Mouse (Mus musculus) limb, embryonic 10.5 days (tissue): ENCODE results near the gene Isoc2b. TPM values are rescaled to one million over a fixed set of nuclear protein-coding genes. Genes with fewer than 3 reads are reported as not detected.
"Not testable (repeated sequence)": the region's sequence is repeated elsewhere in the genome, so short reads cannot be mapped to it uniquely, and the experiment has no call there.

ENCODE experiments used
- DNase-seq: peaks from one replicate; pipeline ENCODE4 v3.0.0-alpha.2; 2017; ENCODE audit warnings: low spot score
- H3K27ac ChIP-seq: fragments of 300-500 bp; sonication (generic); 2 replicates; pipeline ENCODE4 v1.5.1; 2016; ENCODE audit warnings: mild to moderate bottlenecking
- H3K27me3 ChIP-seq: fragments of 300-500 bp; sonication (generic); 2 replicates; pipeline ENCODE4 v1.6.1; 2016; ENCODE audit warnings: low read depth, mild to moderate bottlenecking; ENCODE audit not compliant: poor library complexity, severe bottlenecking
- H3K36me3 ChIP-seq: fragments of 300-500 bp; sonication (generic); 2 replicates; pipeline ENCODE4 v1.6.1; 2016; ENCODE audit warnings: mild to moderate bottlenecking, moderate library complexity
- H3K4me1 ChIP-seq: fragments of 300-500 bp; sonication (generic); 2 replicates; pipeline ENCODE4 v1.6.1; 2016
- H3K4me3 ChIP-seq: fragments of 300-500 bp; sonication (generic); 2 replicates; pipeline ENCODE4 v1.5.1; 2016; ENCODE audit warnings: mild to moderate bottlenecking, moderate library complexity
- H3K9me3 ChIP-seq: fragments of 300-500 bp; sonication (generic); replicated peaks from 2 replicates; pipeline ENCODE4 v1.6.1; 2016; ENCODE audit warnings: mild to moderate bottlenecking
- WGBS: fragments of 180-500 bp; shearing (Covaris S2); methylation state at CpG from one replicate; pipeline ENCODE4 v1.1.7; 2016; 5-methylcytosine and 5-hydroxymethylcytosine counted together
- polyA plus RNA-seq: library from polyadenylated mRNA; unstranded; fragments of >200 nt; fragmentation: Nextera tagmentation; extraction: Ambion mirVana; gene quantifications from 2 replicates; pipeline ENCODE4 v1.2.1, GENCODE M21; 2016

Gene Isoc2b
- polyA plus RNA-seq, 1 experiment from 2014 or later, result 2.6 TPM

DNA sequence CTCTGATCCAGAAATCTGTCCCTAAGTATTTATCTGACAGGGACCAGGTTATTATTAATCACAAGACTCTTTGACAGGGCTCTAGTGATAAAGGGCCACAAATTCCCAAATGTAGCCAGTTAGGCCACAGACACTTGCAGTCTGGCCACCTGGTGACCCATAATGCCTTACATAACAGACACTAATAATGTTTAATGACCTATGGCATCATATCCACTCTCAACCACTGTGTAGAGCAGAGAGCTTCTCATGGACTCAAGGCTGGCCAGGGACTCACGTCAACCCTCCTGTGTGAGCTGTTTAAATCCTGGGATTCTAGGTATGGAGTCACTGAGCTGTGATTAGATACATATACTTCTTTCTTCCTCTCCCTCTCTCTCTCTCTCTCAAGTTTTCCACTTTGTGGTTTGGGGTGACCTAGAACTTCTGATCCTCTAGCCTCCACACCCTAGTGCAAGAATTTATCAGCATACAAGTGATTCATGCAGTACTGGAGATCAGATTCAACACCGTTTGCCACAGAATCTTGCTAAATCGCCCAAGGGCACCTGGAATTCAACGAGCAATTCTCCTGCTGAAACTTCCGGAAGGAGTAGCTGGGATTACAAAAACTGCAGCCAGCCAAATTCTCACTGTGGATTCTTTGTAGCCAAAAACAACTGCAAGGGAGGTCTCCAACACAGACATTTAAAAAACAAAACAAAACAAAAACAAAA is 5.8 kb downstream of the Isoc2b start:
- no peak overlapping the region for H3K4me3 ChIP-seq
- DNase-seq, result no peak
- no peaks in the 10 kb centered on the region for H3K36me3 ChIP-seq
- H3K27me3 ChIP-seq, result no peaks in the 10 kb centered on the region
- H3K9me3 ChIP-seq, result no peaks in the 10 kb centered on the region
- peaks cover 15% of the 10 kb centered on the region for H3K4me1 ChIP-seq
- WGBS, result 87% methylated on average over 5 of the region's 5 CpGs
- no peak overlapping the region for H3K27ac ChIP-seq

DNA sequence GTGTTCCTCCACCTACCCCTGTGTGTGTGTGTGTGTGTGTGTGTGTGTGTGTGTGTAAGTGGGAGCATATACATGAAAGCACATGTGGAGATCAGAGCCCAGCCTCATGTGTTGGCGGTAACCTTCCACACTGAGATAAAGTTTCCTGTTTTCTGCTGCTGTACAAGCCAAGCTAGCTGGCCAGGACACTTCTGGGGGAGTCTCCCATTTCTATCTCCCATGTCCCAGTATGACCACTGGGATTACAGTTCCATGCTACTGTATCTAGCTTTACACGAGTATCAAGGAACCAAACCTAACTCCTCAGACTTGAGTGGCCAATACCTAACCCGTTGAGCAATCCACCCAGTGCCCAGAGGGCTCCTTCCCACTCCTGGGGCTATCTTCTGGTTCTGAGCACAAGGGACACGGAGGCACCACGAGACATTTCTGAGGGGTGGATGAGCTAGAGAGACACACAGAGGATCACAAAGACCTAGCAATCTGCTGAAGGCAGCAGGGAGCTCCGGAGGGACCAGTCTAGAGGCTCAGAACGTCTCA is 6.4 kb downstream of the Isoc2b start:
- WGBS, result 78% methylated on average over 7 of the region's 7 CpGs
- H3K4me3 ChIP-seq, result no peak overlapping the region
- no peaks in the 10 kb centered on the region for H3K36me3 ChIP-seq
- DNase-seq, result no peak
- no peaks in the 10 kb centered on the region for H3K27me3 ChIP-seq
- peaks cover 15% of the 10 kb centered on the region for H3K4me1 ChIP-seq
- H3K9me3 ChIP-seq, result no peaks in the 10 kb centered on the region
- no peak overlapping the region for H3K27ac ChIP-seq

- WGBS, result 88% methylated on average over 1 of the region's 1 CpGs
- H3K36me3 ChIP-seq, result no peaks in the 10 kb centered on the region
- no peak overlapping the region for H3K4me3 ChIP-seq
- H3K4me1 ChIP-seq, result peaks cover 15% of the 10 kb centered on the region
- no peaks in the 10 kb centered on the region for H3K27me3 ChIP-seq
- H3K27ac ChIP-seq, result no peak overlapping the region
- DNase-seq, result no peak
- H3K9me3 ChIP-seq, result no peaks in the 10 kb centered on the region
Observed at GRCm38 (mm10) chr7:4863041-4863440, 7.0 kb downstream of the Isoc2b start.

GRCm38 (mm10) chr7:4860926-4861325 is 9.1 kb downstream of the Isoc2b start:
- not testable (repeated sequence) for H3K36me3 ChIP-seq, H3K27me3 ChIP-seq, DNase-seq, H3K9me3 ChIP-seq, H3K4me1 ChIP-seq, H3K27ac ChIP-seq, H3K4me3 ChIP-seq
- 83% methylated on average over 3 of the region's 3 CpGs for WGBS

DNA sequence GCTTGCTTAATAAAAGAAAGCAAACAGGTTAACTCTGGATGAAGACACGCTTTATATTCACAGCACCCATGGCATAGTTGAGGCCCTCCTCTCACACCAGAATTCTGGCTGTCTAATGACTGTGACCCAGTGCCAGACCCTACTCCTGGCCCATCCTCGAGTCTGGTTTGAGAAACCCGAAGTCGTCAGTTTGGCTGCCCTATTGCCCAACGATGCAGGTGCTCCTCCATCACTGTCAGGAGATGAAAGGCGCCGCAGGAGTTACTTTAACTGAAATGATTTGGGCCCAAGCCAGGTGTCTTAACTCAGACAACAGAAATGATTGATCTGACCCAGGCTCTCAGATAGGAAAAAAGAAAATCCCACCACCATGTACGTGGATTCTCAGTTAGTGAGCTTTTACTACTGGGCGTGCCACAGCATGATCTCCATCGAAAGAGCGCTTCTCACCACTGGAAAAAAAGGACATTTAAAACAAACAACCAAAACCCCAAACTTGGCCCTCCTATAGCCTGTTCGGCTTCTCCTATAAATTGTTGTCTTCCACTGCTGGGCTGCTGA is 10.6 kb downstream of the Isoc2b start:
- Histone ChIP-seq H3K4me1 (peaks cover 4% of the 10 kb centered on the region; the same call in 1 of the 2 replicates), H3K36me3 (no peaks in the 10 kb centered on the region)

DNA sequence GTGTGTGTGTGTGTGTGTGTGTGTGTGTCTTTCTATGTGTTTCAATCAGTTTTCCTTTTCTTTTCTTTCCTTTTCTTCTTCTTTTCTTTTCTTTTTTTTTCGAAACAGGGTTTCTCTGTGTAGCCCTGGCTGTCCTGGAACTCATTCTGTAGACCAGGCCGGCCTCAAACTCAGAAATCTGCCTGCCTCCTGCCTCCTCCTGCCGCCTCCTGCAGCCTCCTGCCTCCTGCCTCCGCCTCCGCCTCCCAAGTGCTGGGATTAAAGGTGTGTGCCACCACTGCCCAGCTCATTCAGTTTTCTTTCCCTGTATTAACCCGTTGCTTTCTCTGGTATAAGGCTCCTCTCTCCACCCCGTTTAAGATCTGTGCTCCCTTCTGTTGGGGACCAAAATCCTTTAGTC is 12.7 kb downstream of the Isoc2b start:
- no peaks in the 10 kb centered on the region for H3K27me3 ChIP-seq
- H3K4me3 ChIP-seq, result no peak overlapping the region
- 66% methylated on average over 7 of the region's 7 CpGs for WGBS
- H3K36me3 ChIP-seq, result no peaks in the 10 kb centered on the region
- H3K4me1 ChIP-seq, result peaks cover 4% of the 10 kb centered on the region; the same call in 1 of the 2 replicates
- no peak overlapping the region for H3K27ac ChIP-seq
- H3K9me3 ChIP-seq, result no peaks in the 10 kb centered on the region
- no peak for DNase-seq

More for the DNA sequence above, 10.6 kb downstream of the Isoc2b start:
- Histone ChIP-seq H3K27me3 (no peaks in the 10 kb centered on the region), H3K27ac (no peak overlapping the region), H3K4me3 (no peak overlapping the region), H3K9me3 (no peaks in the 10 kb centered on the region)
- 67% methylated on average over 12 of the region's 12 CpGs for WGBS
- DNase-seq, result no peak

DNA sequence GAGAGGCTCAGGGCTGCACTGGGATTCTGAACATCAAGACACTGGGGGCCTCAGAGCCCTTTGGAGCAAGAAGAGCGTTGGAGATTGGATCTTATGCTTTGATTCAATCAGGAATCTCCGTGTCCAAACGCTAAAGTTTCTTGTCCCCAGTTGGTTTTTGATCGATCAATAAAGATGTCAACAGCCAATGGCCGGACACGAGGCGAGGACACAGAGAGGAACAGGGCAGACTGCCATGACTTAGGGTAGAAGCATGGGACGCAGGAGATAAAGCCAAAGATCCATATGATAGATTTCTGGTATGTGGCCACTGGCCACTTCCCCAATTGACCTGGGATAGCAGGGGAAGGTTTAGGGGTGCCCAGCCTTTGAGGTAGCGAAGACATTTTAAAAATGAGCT is 13.6 kb downstream of the Isoc2b start:
- H3K27ac ChIP-seq, result no peak overlapping the region
- H3K9me3 ChIP-seq, result no peaks in the 10 kb centered on the region
- H3K27me3 ChIP-seq, result no peaks in the 10 kb centered on the region; the same call in 1 of the 2 replicates
- H3K4me1 ChIP-seq, result peaks cover 4% of the 10 kb centered on the region; the same call in 1 of the 2 replicates
- no peak overlapping the region for H3K4me3 ChIP-seq
- no peak for DNase-seq
- WGBS, result 89% methylated on average over 9 of the region's 9 CpGs
- H3K36me3 ChIP-seq, result no peaks in the 10 kb centered on the region

DNA sequence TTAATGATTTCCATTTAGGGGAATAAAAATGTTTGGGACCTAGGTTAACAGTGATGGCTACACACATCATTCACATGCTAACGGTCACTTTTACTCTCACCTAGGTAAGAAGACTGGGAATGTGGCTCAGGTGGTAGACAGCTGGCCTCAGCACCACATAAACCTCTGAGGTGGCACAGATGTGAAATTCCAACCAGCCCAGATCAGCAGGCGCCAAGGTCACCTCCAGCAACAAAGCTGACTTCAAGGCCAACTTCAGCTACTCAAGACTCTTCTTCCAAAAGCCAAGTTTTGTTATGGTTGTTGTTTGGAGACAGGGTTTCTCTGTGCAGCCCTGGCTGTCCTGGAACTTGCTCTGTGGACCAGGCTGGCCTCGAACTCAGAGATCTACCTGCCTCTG is 16.4 kb downstream of the Isoc2b start:
- H3K36me3 ChIP-seq, result no peaks in the 10 kb centered on the region
- no peak overlapping the region for H3K27ac ChIP-seq
- 79% methylated on average over 3 of the region's 3 CpGs for WGBS
- peaks cover 4% of the 10 kb centered on the region; the same call in 1 of the 2 replicates for H3K4me1 ChIP-seq
- no peaks in the 10 kb centered on the region for H3K9me3 ChIP-seq
- no peak overlapping the region for H3K4me3 ChIP-seq
- peaks cover 14% of the 10 kb centered on the region; the same call in 1 of the 2 replicates for H3K27me3 ChIP-seq
- DNase-seq, result no peak

DNA sequence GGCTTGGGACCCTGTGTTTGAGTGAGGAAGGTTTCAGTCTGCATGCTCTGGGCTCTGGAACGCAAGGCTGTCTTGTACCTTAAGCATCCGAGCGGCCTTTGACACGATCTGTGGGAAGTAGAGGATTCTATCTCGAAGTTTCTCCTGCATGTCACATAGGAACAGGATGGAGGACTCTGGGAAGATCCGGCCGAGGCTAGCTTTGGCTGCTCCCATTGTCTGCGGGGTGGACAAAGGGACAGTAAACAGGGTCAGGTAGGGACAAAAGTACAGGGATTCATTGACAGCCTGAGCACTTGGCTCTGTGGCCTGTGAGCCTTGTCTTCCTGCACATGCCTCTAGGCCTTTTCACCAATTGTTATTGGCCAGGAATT is 18.8 kb downstream of the Isoc2b start:
- H3K4me1 ChIP-seq, result no peaks in the 10 kb centered on the region
- no peaks in the 10 kb centered on the region for H3K9me3 ChIP-seq
- DNase-seq, result no peak
- 80% methylated on average over 8 of the region's 8 CpGs for WGBS
- no peak overlapping the region for H3K4me3 ChIP-seq
- no peak overlapping the region for H3K27ac ChIP-seq
- no peaks in the 10 kb centered on the region for H3K36me3 ChIP-seq
- H3K27me3 ChIP-seq, result peaks cover 21% of the 10 kb centered on the region; the same call in 1 of the 2 replicates

DNA sequence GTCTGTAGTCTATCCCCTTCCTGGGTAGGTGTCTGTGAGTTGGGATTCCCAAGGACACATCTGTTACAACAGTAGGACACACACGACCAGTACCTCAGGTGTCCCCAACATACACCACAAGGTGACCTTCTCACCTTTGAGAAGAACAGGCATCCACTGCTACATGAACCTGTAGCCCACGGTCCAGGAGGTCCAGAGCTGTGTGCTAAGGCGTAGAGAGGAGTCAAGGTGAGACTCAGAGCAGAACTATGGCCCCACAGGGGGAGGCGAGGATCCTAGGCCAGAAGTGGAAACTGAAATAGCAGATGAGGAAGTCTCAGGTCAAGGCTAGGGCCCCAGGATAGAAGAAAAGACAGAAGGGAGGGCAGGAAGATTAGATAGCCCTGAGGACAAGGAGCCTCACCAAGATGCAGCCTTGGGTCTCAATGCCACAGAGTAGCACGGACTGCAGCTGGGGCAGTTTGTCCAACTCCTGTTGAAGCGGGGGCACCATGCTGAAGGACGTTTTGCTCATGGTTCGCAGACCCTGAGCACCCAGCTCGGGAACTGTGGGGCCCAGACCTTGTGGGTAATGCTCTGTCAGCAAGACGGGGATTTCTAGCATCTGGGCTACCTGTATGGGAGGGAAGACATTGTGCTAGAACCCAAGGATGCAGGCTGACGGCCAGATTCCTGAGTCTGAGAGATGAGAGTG is 19.3 kb downstream of the Isoc2b start:
- H3K4me1 ChIP-seq, result no peaks in the 10 kb centered on the region
- H3K36me3 ChIP-seq, result no peaks in the 10 kb centered on the region
- H3K27ac ChIP-seq, result no peak overlapping the region
- no peak overlapping the region for H3K4me3 ChIP-seq
- no peak for DNase-seq
- WGBS, result 81% methylated on average over 11 of the region's 11 CpGs
- H3K27me3 ChIP-seq, result peaks cover 26% of the 10 kb centered on the region; the same call in 1 of the 2 replicates
- H3K9me3 ChIP-seq, result no peaks in the 10 kb centered on the region

DNA sequence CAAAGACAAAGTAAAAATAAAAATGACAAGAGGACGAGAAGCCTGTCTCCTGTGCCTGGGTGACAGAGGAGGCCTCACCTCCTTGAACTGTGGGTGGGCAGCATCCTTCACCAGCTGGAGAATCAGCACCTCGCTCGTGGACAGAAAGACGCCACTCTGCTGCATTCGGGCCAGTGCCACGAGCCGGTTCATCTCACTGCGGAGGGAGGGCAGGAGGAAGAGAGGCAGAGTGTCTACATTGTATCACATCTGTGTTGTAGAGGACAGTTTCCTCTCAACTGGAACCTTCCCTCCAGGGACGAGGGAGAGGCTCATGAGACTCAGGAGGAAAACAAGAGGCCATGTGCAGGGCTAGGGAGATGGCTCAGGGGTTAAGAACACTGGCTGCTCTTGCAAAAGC is 20.7 kb downstream of the Isoc2b start:
- WGBS, result 62% methylated on average over 9 of the region's 9 CpGs
- Histone ChIP-seq H3K36me3 (no peaks in the 10 kb centered on the region), H3K27ac (no peak overlapping the region), H3K4me3 (no peak overlapping the region), H3K9me3 (no peaks in the 10 kb centered on the region), H3K27me3 (peaks cover 40% of the 10 kb centered on the region), H3K4me1 (peaks cover 4% of the 10 kb centered on the region)
- no peak for DNase-seq

DNA sequence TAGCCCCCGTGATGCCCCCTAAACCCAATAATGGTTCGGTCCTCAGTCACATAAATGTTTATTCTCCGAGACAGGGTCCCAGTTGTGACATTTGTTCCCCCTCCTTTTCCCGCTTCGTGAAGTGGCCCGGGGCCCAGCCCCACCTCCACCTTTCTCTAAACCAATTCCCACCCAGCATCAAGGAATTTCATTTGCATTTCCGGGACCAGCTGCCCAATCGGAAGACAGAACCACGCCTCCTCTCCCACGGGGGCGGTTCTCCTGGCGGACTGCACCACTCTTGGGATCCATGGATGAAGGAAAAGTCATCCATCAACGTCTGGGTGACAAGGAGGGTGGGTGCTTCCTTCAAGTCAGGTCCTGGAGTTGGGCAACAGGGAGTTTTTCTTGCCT is 25.1 kb downstream of the Isoc2b start:
- Histone ChIP-seq H3K36me3 (no peaks in the 10 kb centered on the region), H3K4me1 (peaks cover 27% of the 10 kb centered on the region), H3K9me3 (no peaks in the 10 kb centered on the region), H3K4me3 (peak overlapping the region; percentile 56), H3K27me3 (peaks cover 79% of the 10 kb centered on the region), H3K27ac (no peak overlapping the region)
- 2% methylated on average over 13 of the region's 13 CpGs for WGBS
- DNase-seq, result peak; percentile 85
